Mouse (Mus musculus): ENCODE measurements around the gene Fn3krp.

Gene Fn3krp

DNA sequence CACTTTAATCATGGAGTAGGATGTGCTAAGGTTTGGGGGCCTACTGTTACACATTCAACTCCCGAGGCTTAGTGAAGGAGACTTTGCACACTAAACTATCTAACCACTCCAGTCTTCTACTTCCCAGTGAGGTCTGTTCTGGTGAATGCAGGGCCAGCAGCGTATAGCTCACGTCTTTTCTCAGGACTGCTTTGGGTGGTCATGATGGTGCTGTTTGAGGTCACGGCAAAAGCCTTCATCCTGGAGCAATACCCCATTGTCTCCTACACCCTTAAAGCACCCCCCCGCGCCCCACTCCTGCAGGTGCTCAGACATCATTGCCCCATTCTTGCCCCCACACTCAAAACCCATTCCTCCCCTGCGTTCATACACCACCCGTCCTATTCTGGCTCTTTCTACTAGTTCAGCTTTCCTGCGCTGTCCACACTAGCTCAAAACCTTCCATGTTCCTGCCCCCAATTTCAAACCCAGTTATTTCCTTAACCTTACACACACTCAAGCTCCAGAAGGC, 30.1 kb downstream of the Fn3krp start:
- DNase-seq (ENCODE audit: low read depth), result no peak

- DNase-seq (ENCODE audit: low read depth), result peak; percentile 94
Measured at GRCm38 (mm10) chr11:121451753-121452635, 30.8 kb downstream of the Fn3krp start, which contains the start of gene Tbcd. TSS of gene Tbcd (plus strand) at chr11:121451949.

- peak; percentile 20 for DNase-seq (ENCODE audit: low read depth)
Measured at GRCm38 (mm10) chr11:121457874-121458273, 36.7 kb downstream of the Fn3krp start.

DNA sequence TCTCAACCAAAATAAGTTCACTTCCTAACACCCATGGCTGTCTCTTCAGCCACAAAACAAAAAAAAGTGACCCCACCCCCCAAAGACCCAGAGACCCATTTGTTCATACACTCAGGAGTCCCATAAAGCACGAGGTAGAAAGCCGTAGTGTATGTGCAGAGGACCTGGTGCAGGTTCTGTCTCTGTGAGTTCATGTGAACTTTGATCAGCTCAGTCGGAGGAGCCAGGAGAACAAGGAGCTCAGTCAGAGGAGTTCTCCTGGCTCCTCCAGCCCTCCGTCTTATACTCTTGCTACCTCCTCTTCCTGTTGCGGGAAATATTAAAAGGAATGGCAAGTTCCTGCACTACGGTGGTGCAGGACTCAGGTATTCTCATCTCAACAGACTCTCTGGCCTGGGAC, 46.2 kb downstream of the Fn3krp start:
- DNase-seq (ENCODE audit: low read depth), result no peak

GRCm38 (mm10) chr11:121474831-121475230, 53.6 kb downstream of the Fn3krp start:
- no peak for DNase-seq (ENCODE audit: low read depth)

DNA sequence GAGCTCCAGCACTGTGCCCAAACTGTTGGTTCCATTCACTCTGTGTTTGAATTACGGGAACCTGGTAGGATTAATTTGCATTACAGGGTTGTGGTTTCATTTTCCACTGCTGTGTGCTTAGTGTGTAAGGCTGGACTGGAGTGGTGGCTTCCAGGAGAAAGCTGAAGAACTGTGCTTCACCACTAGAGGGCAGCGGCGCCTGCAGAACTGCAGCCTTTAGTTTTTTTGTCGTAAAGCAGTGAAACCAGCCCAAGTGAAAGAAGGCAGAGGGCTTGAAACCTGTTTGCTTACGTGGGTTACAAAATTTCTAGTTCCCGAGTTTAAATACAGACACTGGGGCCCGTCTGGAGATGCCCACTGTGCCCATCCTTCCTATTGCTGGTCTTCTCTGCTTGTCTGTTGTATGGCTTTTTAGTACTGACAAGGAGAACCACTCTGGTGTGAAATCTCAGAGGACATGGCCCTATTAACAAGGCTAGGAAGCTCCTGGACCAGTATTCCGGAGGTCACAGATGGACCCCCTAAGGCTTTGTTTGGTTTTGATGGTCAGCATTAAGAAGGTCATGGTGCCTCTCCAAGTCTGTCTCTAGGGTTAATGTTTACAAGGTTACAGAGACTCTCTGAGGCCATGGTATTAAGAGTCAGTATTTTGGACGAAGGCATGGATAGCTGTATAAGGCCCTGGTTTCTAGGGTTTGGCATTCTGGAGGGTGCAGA, 54.7 kb downstream of the Fn3krp start:
- peak; percentile 87 for DNase-seq (ENCODE audit: low read depth)

DNA sequence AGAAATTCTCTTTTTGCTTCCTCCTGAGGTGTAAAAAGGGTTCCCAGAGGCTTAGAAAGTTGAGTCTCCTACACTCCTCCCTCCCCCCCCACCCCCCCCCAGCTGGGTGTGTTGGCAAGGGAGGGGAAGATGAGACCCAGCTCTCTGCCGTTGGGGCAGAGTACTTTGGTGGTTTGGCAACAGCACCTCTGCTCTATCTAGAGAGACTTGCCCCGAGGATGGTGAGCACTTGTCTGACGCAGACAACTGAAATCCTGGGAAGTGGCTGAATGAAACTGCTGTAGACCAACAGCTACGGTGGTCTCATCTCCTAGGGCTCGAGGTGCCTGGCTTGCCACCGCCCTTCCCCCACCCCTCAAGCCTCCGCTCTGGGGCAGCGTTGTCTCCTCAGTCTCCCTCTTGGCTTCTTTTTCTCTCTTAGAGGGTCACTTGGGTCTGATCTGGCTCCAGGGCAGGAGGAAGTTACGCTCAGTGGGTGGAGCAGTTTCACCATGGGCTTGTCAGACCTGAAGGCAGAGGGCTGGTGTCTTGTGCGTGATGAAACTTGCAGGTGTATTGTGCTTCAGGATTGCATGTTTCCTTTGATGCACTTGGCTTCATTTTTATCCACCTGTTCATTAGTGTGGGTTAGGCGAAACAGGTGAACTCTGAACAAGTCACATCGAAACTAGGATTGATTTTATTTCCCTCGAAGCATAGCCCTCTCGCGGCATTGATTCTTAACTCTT, 58.4 kb downstream of the Fn3krp start:
- no peak for DNase-seq (ENCODE audit: low read depth)

All from induced T-regulatory cell, adult 2 months (primary cell).